In the genomic region with DNA sequence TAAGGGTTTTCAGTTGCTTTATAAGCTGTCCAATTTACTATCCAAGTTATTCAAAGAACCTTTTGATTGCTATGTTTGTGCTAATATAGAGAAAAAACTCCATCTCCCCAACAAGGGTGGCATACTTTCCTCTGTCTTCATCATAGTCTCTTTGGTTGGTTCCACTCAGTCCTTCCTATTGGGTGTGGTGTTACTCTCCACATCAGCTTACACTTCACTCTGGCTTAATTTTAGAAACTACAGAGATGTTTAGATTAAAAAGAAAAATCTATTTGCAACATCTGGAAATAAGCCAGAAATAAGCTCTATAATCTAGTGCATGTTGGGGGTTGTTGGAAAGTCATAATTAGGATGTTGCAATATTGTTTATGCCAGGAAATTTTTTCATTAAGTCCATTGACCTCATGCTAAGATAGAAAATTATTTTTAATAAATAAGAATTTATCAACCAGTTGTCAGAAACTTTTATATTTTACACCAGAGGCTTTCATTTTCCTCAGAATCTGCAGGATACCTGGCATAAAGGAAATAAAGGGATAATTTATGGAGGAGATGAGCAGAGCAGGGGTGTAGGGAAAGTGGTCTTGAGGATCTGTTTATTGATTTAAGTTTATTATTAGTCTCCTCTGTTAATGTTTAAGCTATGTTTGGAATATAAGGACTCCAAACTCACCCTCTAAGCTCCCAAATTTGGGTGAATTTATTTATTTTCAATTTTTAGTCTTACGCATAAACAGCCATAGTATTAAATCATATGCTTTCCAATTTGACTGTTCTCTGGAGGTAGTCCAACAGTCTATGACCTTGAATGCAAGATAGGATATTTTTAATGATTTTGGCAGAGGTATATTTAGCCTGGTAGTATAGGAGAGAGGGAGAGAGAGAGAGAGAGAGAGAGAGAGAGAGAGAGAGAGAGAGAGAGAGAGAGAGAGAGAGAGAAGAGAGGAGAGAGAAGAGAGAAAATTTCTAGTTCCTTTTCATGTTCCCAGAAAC, we compare ENCODE assay signal across 16 mouse cellular contexts.
"Had no signal": no experiment of that assay in that cellular context is flagged by ENCODE, and none has a peak within 500 bp of the region (broad histone marks: within the 10 kb centered on the region; RNA-seq: fewer than 3 reads in every experiment).

No protein-coding gene starts in this region.

- H3K4me1 ChIP-seq: liver, embryonic 12.5 days; megakaryocyte, embryonic 14.5 days; midbrain, embryonic 13.5 days; midbrain, embryonic 15.5 days; neural tube, embryonic 12.5 days; stomach, embryonic 15.5 days had no signal

- H3K27ac ChIP-seq: liver, embryonic 12.5 days; liver, embryonic 14.5 days; macrophage; midbrain, embryonic 13.5 days; midbrain, embryonic 15.5 days; neural tube, embryonic 12.5 days; stomach, embryonic 15.5 days; stomach, postnatal 0 days had no signal

- H3K9me3 ChIP-seq: liver, embryonic 12.5 days; megakaryocyte, embryonic 14.5 days; midbrain, embryonic 13.5 days; midbrain, embryonic 15.5 days; neural tube, embryonic 12.5 days; stomach, embryonic 15.5 days had no signal

- H3K4me2 ChIP-seq: liver, embryonic 12.5 days; midbrain, embryonic 11.5 days; midbrain, embryonic 13.5 days; midbrain, embryonic 15.5 days; neural tube, embryonic 12.5 days; stomach, embryonic 15.5 days had no signal

- H3K4me3 ChIP-seq: liver, embryonic 12.5 days; megakaryocyte, embryonic 14.5 days; midbrain, embryonic 13.5 days; midbrain, embryonic 15.5 days; neural tube, embryonic 12.5 days; stomach, embryonic 15.5 days had no signal

- H3K36me3 ChIP-seq: liver, embryonic 12.5 days; midbrain, embryonic 13.5 days; midbrain, embryonic 15.5 days; neural tube, embryonic 12.5 days; stomach, embryonic 15.5 days had no signal

- ATAC-seq: liver, embryonic 12.5 days; midbrain, embryonic 13.5 days; midbrain, embryonic 15.5 days had no signal

- H3K9ac ChIP-seq: liver, embryonic 12.5 days; liver, embryonic 14.5 days; midbrain, embryonic 13.5 days; midbrain, embryonic 15.5 days; neural tube, embryonic 12.5 days; stomach, embryonic 15.5 days had no signal

- H3K27me3 ChIP-seq: liver, embryonic 12.5 days; megakaryocyte, embryonic 14.5 days; midbrain, embryonic 13.5 days; midbrain, embryonic 15.5 days; neural tube, embryonic 12.5 days; stomach, embryonic 15.5 days had no signal

- DNase-seq: liver; lung, postnatal 36 days; right cerebral cortex, postnatal 14 days; thymus, adult 2 months; thymus, postnatal 25 days; thymus, postnatal 4 days had no signal
